Mouse (Mus musculus) forebrain, embryonic 11.5 days (tissue): ENCODE data around the gene Cacna1c. TPM values are rescaled to one million over a fixed set of nuclear protein-coding genes. Genes with fewer than 3 reads are reported as not detected.

Experiments
- ATAC-seq: fragments of 200-750 bp; cut with Nextera tagmentation; replicated peaks from 2 replicates; pipeline ENCODE4 v1.8.0; 2017; ENCODE audit warnings: moderate TSS enrichment; ENCODE audit not compliant: low FRiP score
- DNase-seq: peaks from one replicate; pipeline ENCODE4 v3.0.0-alpha.2; 2017; ENCODE audit warnings: low spot score
- H3K27ac ChIP-seq: fragments of 300-500 bp; sonication (generic); 2 replicates; pipeline ENCODE4 v1.5.1; 2014; ENCODE audit warnings: low read depth, low read length
- H3K27me3 ChIP-seq: fragments of 300-500 bp; sonication (generic); 2 replicates; pipeline ENCODE4 v1.6.1; 2014; ENCODE audit warnings: mild to moderate bottlenecking, low read length, mixed read lengths; ENCODE audit not compliant: control insufficient read depth, insufficient read depth
- H3K36me3 ChIP-seq: fragments of 300-500 bp; sonication (generic); 2 replicates; pipeline ENCODE4 v1.6.1; 2014; ENCODE audit warnings: mild to moderate bottlenecking, low read length, moderate library complexity, mixed read lengths; ENCODE audit not compliant: control insufficient read depth, insufficient read depth
- H3K4me1 ChIP-seq: fragments of 300-500 bp; sonication (generic); replicated peaks from 2 replicates; pipeline ENCODE4 v1.6.1; 2014; ENCODE audit warnings: low read length, mixed read lengths; ENCODE audit not compliant: control insufficient read depth, insufficient read depth
- H3K4me2 ChIP-seq: fragments of 300-500 bp; sonication (generic); 2 replicates; pipeline ENCODE4 v1.6.1; 2014; ENCODE audit warnings: low read depth, mild to moderate bottlenecking, low read length, moderate library complexity, mixed read lengths; ENCODE audit not compliant: severe bottlenecking
- H3K4me3 ChIP-seq: fragments of 300-500 bp; sonication (generic); 2 replicates; pipeline ENCODE4 v1.5.1; 2014; ENCODE audit warnings: low read depth, low read length
- H3K9ac ChIP-seq: fragments of 300-500 bp; sonication (generic); 2 replicates; pipeline ENCODE4 v1.6.1; 2014; ENCODE audit warnings: low read length
- H3K9me3 ChIP-seq: fragments of 300-500 bp; sonication (generic); 2 replicates; pipeline ENCODE4 v1.6.1; 2016; ENCODE audit warnings: low read length, mixed read lengths; ENCODE audit not compliant: control insufficient read depth
- WGBS: fragments of 180-500 bp; shearing (Covaris S2); extraction: QIAGEN DNeasy Blood & Tissue Kit; methylation state at CpG from one replicate; pipeline ENCODE4 v1.1.7; 2014; 5-methylcytosine and 5-hydroxymethylcytosine counted together
- polyA plus RNA-seq: library from polyadenylated mRNA; unstranded; fragments of >200 nt; fragmentation: Nextera tagmentation; extraction: Ambion mirVana; gene quantifications from 2 replicates; pipeline ENCODE4 v1.2.1, GENCODE M21; 2014

Gene Cacna1c
- polyA plus RNA-seq, 1 experiment from 2014 or later: 4.8 TPM

- H3K4me2 ChIP-seq: no peak overlapping the region
- H3K4me1 ChIP-seq: no peaks in the 10 kb centered on the region
- ATAC-seq (no peak), DNase-seq (no peak)
- H3K9ac ChIP-seq: no peak overlapping the region
- no peak overlapping the region for H3K4me3 ChIP-seq
- H3K27me3 ChIP-seq: no peaks in the 10 kb centered on the region
- no peak overlapping the region for H3K27ac ChIP-seq
- H3K36me3 ChIP-seq: no peaks in the 10 kb centered on the region
- WGBS: 71% methylated on average over 6 of the region's 6 CpGs
- H3K9me3 ChIP-seq: no peaks in the 10 kb centered on the region
Measured at GRCm38 (mm10) chr6:118680814-118681213, 515.4 kb downstream of the Cacna1c start.

GRCm38 (mm10) chr6:118678031-118678430 lies 518.2 kb downstream of the Cacna1c start:
- Histone ChIP-seq H3K9ac (no peak overlapping the region), H3K27ac (no peak overlapping the region), H3K9me3 (no peaks in the 10 kb centered on the region), H3K4me3 (no peak overlapping the region), H3K4me1 (no peaks in the 10 kb centered on the region), H3K36me3 (no peaks in the 10 kb centered on the region), H3K4me2 (no peak overlapping the region), H3K27me3 (no peaks in the 10 kb centered on the region)
- DNase-seq (no peak), ATAC-seq (no peak)
- 91% methylated on average over 10 of the region's 10 CpGs for WGBS

GRCm38 (mm10) chr6:118677306-118677705 lies 518.9 kb downstream of the Cacna1c start:
- Histone ChIP-seq H3K27ac (no peak overlapping the region), H3K4me3 (no peak overlapping the region), H3K4me2 (no peak overlapping the region), H3K4me1 (no peaks in the 10 kb centered on the region), H3K27me3 (no peaks in the 10 kb centered on the region), H3K9ac (no peak overlapping the region), H3K36me3 (no peaks in the 10 kb centered on the region), H3K9me3 (no peaks in the 10 kb centered on the region)
- 88% methylated on average over 6 of the region's 6 CpGs for WGBS
- DNase-seq (no peak), ATAC-seq (no peak)

GRCm38 (mm10) chr6:118674781-118675180 lies 521.4 kb downstream of the Cacna1c start:
- Histone ChIP-seq H3K4me3 (no peak overlapping the region), H3K27me3 (no peaks in the 10 kb centered on the region), H3K9ac (no peak overlapping the region), H3K9me3 (no peaks in the 10 kb centered on the region), H3K4me2 (no peak overlapping the region), H3K36me3 (no peaks in the 10 kb centered on the region), H3K27ac (no peak overlapping the region), H3K4me1 (no peaks in the 10 kb centered on the region)
- WGBS: 84% methylated on average over 4 of the region's 4 CpGs
- ATAC-seq: no peak
- no peak for DNase-seq

GRCm38 (mm10) chr6:118673974-118674695 lies 522.1 kb downstream of the Cacna1c start:
- 83% methylated on average over 12 of the region's 12 CpGs for WGBS
- no peaks in the 10 kb centered on the region for H3K27me3 ChIP-seq
- no peaks in the 10 kb centered on the region for H3K9me3 ChIP-seq
- no peak overlapping the region for H3K9ac ChIP-seq
- no peak overlapping the region for H3K4me2 ChIP-seq
- DNase-seq (no peak), ATAC-seq (no peak)
- no peaks in the 10 kb centered on the region for H3K4me1 ChIP-seq
- no peaks in the 10 kb centered on the region for H3K36me3 ChIP-seq
- H3K27ac ChIP-seq: no peak overlapping the region
- no peak overlapping the region for H3K4me3 ChIP-seq

- H3K36me3 ChIP-seq: no peaks in the 10 kb centered on the region
Measured at GRCm38 (mm10) chr6:118653331-118653730, 542.9 kb downstream of the Cacna1c start.

GRCm38 (mm10) chr6:118649121-118649783 lies 547.0 kb downstream of the Cacna1c start:
- ATAC-seq: no peak
- H3K27me3 ChIP-seq: no peaks in the 10 kb centered on the region
- no peak overlapping the region for H3K4me2 ChIP-seq
- 94% methylated on average over 6 of the region's 6 CpGs for WGBS
- H3K9ac ChIP-seq: no peak overlapping the region
- H3K9me3 ChIP-seq: no peaks in the 10 kb centered on the region
- H3K4me1 ChIP-seq: no peaks in the 10 kb centered on the region
- no peak for DNase-seq
- no peaks in the 10 kb centered on the region for H3K36me3 ChIP-seq
- H3K27ac ChIP-seq: no peak overlapping the region
- H3K4me3 ChIP-seq: no peak overlapping the region

More at GRCm38 (mm10) chr6:118653331-118653730, 542.9 kb downstream of the Cacna1c start:
- Histone ChIP-seq H3K4me2 (no peak overlapping the region), H3K27ac (no peak overlapping the region), H3K4me1 (no peaks in the 10 kb centered on the region), H3K27me3 (no peaks in the 10 kb centered on the region), H3K9me3 (no peaks in the 10 kb centered on the region), H3K9ac (no peak overlapping the region), H3K4me3 (no peak overlapping the region)
- ATAC-seq: no peak
- no peak for DNase-seq
- WGBS: 91% methylated on average over 4 of the region's 4 CpGs

- H3K27ac ChIP-seq: no peak overlapping the region
- no peaks in the 10 kb centered on the region for H3K9me3 ChIP-seq
- WGBS: 52% methylated on average over 14 of the region's 14 CpGs
- no peaks in the 10 kb centered on the region for H3K4me1 ChIP-seq
- H3K27me3 ChIP-seq: no peaks in the 10 kb centered on the region
- H3K4me3 ChIP-seq: no peak overlapping the region
- ATAC-seq (no peak), DNase-seq (peak; percentile 90)
- H3K4me2 ChIP-seq: no peak overlapping the region
- H3K9ac ChIP-seq: no peak overlapping the region
- no peaks in the 10 kb centered on the region for H3K36me3 ChIP-seq
Measured at GRCm38 (mm10) chr6:118646265-118647061, 549.8 kb downstream of the Cacna1c start.
